Mouse (Mus musculus) kidney, postnatal 10 days (tissue): ENCODE data around the gene Cggbp1.
A peak's percentile ranks its signal among the peaks of the same experiment; 100 is the strongest.
"Not testable (repeated sequence)": the region's sequence is repeated elsewhere in the genome, so short reads cannot be mapped to it uniquely, and the experiment has no call there.

Experiments
- DNase-seq: peaks from one replicate; pipeline ENCODE4 v3.0.0; 2021; ENCODE audit warnings: mixed read lengths

The Cggbp1 gene

GRCm38 (mm10) chr16:64851563-64852362, at the start of gene Cggbp1, which contains the start of gene Zfp654:
TSS of gene Cggbp1 (plus strand) at chr16:64851996.
TSS of gene Zfp654 (minus strand) at chr16:64851652.
- DNase-seq, result peak; percentile 100

GRCm38 (mm10) chr16:64803041-64803440, 48.8 kb upstream of the Cggbp1 start:
- peak; percentile 15 for DNase-seq

DNA sequence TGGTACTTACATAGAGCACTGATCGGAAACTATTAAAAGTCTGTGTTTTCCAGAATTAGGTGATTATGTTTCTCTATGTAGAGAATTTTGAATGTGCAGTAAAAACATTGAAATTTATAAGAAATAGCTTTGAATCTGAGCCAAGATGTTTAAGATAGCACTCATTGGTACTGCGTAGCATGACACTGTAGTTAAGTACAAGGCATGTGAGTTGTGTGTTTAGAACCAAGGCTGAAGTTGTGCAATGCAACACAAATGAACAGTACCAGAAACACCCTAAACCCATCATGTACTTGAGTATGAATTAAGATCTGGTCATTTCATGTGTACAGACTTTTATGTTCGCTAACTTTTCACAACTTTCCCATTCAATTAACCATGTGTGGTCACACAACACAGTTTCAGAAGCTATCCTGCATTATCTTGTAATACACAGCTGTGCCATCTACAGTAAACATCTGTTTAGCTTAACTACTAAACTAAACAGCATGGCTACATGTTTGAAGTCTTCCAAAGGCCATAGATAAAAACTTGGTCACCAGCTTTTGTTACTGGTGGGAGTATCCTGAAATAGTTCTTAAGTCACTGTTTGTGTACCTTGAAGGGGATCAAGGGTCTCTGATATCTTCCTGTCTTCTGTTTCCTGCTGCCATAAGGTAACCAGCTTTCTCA, 34.6 kb upstream of the Cggbp1 start:
- DNase-seq, result no peak

DNA sequence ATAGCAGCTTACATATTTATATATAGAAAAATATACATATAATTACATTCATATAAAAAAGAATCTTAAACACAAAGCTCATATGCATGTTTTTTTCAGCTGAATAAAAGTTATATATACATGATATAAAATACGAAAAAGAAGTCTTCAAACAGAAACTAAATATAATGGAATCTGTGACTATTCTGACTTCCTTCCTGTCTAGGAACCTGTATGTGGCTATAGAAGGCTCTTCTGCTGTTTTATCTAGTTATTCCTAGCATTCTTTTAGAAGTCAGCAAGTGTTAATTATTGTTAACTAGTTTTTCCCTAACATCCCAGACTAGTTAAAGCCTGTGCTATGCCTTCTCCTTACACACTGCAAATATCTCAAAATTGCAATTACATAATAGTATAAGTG, 27.9 kb upstream of the Cggbp1 start:
- DNase-seq, result no peak

- no peak for DNase-seq
These were observed 27.3 kb upstream of the Cggbp1 start for GRCm38 (mm10) chr16:64824474-64824873.

DNA sequence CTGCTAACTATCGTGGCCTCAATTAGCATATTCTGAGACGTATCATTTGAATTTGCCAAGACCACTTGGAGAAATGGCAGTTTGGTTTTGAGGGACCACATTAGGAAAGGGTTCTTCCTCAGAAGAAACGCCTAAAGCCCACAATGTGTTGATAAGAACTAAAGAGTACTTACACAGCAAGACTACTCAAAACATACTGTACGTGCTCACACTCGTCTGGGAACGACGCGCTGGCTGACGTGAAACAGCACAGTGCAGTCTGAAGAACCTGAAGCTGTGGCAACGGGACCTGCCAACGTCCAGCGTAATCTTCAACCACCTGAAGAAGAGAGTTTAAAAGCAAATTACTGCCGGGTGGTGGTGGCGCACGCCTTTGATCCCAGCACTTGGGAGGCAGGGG, 21.5 kb upstream of the Cggbp1 start:
- DNase-seq, result no peak

DNA sequence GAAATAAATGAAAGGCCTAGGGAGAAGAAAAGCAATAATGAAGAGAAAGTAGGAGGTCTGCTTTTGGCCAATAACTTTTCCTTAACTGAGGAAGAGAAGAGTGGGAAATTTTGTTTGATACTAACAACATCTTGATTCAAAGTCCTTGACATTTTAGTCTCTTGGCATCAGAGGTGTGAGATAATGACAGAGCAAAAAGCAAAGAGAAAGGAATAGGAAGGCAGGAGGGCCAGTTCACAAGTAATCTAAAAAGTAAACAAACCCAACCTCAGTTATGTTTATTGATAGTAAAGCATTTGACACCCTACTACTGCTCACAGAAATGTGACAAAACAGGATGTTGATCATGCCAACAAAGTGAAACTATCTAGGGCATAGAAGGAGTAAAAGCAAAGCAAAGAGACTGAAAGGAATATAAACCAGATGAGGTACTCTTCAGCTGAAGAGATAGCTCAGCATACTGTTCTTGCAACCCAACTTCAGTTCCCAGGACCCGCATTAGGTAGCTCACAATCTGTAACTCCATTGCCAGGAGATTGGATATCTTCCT, 15.7 kb upstream of the Cggbp1 start:
- DNase-seq, result no peak

DNA sequence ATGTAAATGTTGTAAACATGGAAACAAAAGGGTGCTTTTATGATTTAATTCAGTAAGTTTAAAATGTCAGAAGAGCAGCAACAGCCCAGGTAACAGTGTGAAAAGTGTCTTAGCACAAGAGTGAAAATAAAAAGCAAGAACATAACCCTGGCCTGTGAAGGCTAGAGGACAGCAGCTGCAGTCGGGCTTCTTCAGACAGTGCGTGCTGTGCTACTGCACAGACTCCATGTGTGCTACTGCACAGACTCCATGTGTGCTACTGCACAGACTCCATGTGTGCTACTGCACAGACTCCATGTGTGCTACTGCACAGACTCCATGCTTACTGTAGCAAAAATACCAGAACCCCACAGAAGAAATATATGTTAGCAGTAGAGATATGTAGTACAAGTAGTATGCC, 15.1 kb upstream of the Cggbp1 start:
- DNase-seq, result no peak

- DNase-seq, result no peak
These were observed 10.1 kb upstream of the Cggbp1 start for GRCm38 (mm10) chr16:64841481-64842373.

GRCm38 (mm10) chr16:64842374-64842729, 9.4 kb upstream of the Cggbp1 start:
- DNase-seq, result no peak

- DNase-seq, result no peak
These were observed 5.8 kb upstream of the Cggbp1 start for GRCm38 (mm10) chr16:64845947-64846346.

DNA sequence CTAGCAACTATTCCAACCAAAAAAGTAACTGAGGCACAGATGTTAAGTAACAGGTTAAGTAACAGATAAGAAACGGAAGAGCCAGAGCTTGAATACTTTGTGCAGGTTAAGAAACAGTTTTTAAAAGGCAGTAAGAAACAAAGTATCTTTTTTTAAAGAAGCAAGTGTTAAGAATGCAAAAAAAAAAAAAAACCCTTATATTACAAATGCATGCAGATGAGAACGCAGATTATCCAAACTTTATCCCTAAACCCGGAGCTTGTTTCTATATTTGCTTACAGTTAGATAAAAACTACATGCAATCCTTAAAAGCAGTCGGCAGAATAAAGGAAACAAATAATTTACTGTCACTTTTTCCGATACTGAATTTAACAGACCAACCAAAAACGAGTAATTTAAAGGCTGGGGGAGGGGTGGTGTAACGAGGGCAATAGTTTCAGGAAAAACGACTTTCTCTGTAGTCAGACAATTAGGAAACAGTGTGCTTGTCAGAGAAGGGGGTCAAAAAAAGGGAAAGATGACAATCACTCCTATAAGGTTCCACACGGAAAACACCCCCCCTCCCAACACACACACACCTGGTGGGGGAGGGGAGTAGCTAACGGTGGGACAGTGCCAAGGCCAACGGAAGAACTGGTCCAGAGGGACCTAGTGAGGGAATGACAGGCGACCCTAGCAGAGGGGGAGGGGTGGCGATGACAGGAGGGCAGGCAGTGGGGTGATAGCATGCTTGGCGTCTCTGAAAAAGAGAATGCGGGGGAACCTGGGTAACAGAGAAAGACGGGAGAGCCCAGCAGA, 1.3 kb upstream of the Cggbp1 start:
- DNase-seq, result peak; percentile 65

- no peak for DNase-seq
These were observed 672 bp upstream of the Cggbp1 start for GRCm38 (mm10) chr16:64851085-64851562.

- DNase-seq, result peak; percentile 78
These were observed 660 bp downstream of the Cggbp1 start for GRCm38 (mm10) chr16:64852441-64852871.

- no peak for DNase-seq
These were observed 1.1 kb downstream of the Cggbp1 start for GRCm38 (mm10) chr16:64852891-64853290.

DNA sequence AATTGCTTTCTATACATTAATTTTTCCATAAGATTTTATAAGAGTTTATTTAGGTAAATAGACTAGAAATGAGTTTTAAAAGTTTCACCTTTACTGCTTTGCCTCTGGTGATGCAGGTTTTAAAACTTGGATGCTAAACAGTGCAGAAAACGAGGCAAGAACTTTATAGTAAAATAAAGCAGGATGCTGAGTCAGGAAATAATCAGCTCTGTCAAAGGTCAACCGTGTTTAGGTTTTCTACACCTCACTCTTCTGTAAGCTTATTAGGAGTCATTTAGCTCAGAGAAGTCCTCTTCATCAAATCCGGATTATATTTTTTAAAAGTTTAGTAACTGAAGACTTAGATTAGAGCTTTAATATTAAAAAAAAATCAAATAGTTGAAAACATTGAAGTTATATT, 5.2 kb downstream of the Cggbp1 start:
- no peak for DNase-seq

GRCm38 (mm10) chr16:64865841-64866240, 14.0 kb downstream of the Cggbp1 start:
- DNase-seq, result not testable (repeated sequence)

DNA sequence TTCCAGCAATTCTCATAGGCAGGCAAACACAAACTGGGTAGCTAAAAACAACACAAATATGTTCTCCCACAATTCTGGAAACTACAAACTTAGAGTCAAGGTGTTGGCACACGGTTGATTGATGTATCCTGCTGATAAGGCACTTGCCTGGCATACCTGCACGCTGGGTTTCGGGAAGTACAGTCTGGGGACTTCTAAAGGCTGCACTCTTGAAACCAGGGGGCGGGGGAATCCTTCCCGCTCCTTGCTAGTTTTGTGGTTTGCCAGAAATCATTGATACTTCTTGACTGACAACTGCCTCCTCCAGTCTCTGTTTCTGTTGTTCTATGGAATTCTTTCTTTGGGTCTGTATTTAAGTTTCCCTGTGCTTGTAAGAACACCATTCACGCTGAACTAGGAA, 16.8 kb downstream of the Cggbp1 start:
- no peak for DNase-seq

DNA sequence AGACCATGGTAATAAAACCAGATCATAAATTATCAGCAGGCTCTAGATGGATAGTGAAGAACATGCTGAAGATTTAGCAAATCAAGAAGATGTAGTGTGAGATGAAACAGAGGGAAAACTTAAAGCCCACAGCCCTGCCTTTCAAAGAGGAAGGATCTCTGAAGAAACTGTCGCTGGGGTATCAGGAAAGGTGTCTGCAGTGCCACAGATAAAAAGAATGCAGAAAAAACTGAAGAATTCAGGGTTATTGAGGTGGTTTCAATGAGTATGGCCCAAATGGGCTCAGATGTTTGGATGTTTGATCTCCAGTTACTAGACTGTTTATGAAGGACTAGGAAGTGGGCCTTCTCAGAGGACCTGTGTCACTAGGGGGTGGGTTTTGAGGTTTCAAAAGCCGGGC, 17.8 kb downstream of the Cggbp1 start:
- DNase-seq, result no peak

- DNase-seq, result peak; percentile 16
These were observed 20.5 kb downstream of the Cggbp1 start for GRCm38 (mm10) chr16:64872296-64872695.

- no peak for DNase-seq
These were observed 21.0 kb downstream of the Cggbp1 start for GRCm38 (mm10) chr16:64872841-64873240.
